Mouse (Mus musculus) lung, embryonic 16.5 days (tissue): ENCODE results near the gene Clic1. TPM values are rescaled to one million over a fixed set of nuclear protein-coding genes. Genes with fewer than 3 reads are reported as not detected.

Source experiments
- ATAC-seq: fragments of 200-750 bp; cut with Nextera tagmentation; 2 replicates; pipeline ENCODE4 v1.8.0; 2017; ENCODE audit warnings: low read depth, mild to moderate bottlenecking, moderate library complexity
- H3K27ac ChIP-seq: fragments of 300-500 bp; sonication (generic); 2 replicates; pipeline ENCODE4 v1.5.1; 2014; ENCODE audit warnings: mild to moderate bottlenecking, control low read depth, low read length
- H3K27me3 ChIP-seq: fragments of 300-500 bp; sonication (generic); 2 replicates; pipeline ENCODE4 v1.6.1; 2014; ENCODE audit warnings: low read depth, low read length, mixed read lengths; ENCODE audit not compliant: control insufficient read depth, insufficient read depth
- H3K36me3 ChIP-seq: fragments of 300-500 bp; sonication (generic); 2 replicates; pipeline ENCODE4 v1.6.1; 2014; ENCODE audit warnings: low read length; ENCODE audit not compliant: control insufficient read depth, insufficient read depth
- H3K4me1 ChIP-seq: fragments of 300-500 bp; sonication (generic); replicated peaks from 2 replicates; pipeline ENCODE4 v1.6.1; 2014; ENCODE audit warnings: low read length, mixed read lengths; ENCODE audit not compliant: control insufficient read depth, insufficient read depth
- H3K4me2 ChIP-seq: fragments of 300-500 bp; sonication (generic); 2 replicates; pipeline ENCODE4 v1.6.1; 2014; ENCODE audit warnings: low read depth, low read length, control low read depth
- H3K4me3 ChIP-seq: fragments of 300-500 bp; sonication (generic); 2 replicates; pipeline ENCODE4 v1.5.1; 2014; ENCODE audit warnings: mild to moderate bottlenecking, low read length, control low read depth
- H3K9ac ChIP-seq: fragments of 300-500 bp; sonication (generic); 2 replicates; pipeline ENCODE4 v1.6.1; 2014; ENCODE audit warnings: low read length, control low read depth
- H3K9me3 ChIP-seq: fragments of 300-500 bp; sonication (generic); 2 replicates; pipeline ENCODE4 v1.6.1; 2016; ENCODE audit warnings: low read length; ENCODE audit not compliant: control insufficient read depth
- WGBS: fragments of 180-500 bp; shearing (Covaris S2); extraction: QIAGEN DNeasy Blood & Tissue Kit; methylation state at CpG from one replicate; pipeline ENCODE4 v1.1.7; 2014; 5-methylcytosine and 5-hydroxymethylcytosine counted together
- polyA plus RNA-seq: library from polyadenylated mRNA; unstranded; fragments of >200 nt; fragmentation: Nextera tagmentation; extraction: Ambion mirVana; gene quantifications from 2 replicates; pipeline ENCODE4 v1.2.1, GENCODE M21; 2015

The Clic1 gene
- polyA plus RNA-seq, 1 experiment from 2014 or later, result 298 TPM

DNA sequence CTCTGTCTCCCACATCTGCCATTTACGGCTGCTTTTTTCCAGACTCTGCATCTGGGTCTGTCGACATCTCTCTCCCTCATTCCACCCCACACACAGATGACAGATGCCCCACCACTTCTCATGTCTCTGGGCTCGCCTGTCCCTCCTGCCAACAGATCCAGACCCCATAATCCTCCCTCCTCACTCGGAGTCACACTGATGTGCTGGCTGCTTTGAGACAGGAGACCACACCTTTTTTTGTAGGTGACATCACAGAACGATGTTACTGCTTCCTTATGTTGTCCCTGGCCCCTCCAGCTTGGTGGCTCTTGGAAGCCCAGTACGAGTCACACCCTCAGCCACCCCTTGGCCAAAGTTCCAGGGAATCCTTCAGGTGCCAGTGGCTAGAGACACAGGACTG is 30.5 kb downstream of the Clic1 start:
- Histone ChIP-seq H3K27ac (no peak overlapping the region), H3K4me3 (no peak overlapping the region), H3K9me3 (no peaks in the 10 kb centered on the region), H3K9ac (no peak overlapping the region), H3K4me2 (no peak overlapping the region), H3K27me3 (peaks cover 2% of the 10 kb centered on the region; the same call in 1 of the 2 replicates), H3K36me3 (no peaks in the 10 kb centered on the region), H3K4me1 (peaks cover 7% of the 10 kb centered on the region; the same call in 1 of the 2 replicates)
- ATAC-seq, result no peak
- whole genome bisulfite sequencing, result 50% methylated on average over 6 of the region's 6 CpGs

GRCm38 (mm10) chr17:35080710-35081109 is 30.9 kb downstream of the Clic1 start:
- 81% methylated on average over 4 of the region's 4 CpGs for WGBS
- Histone ChIP-seq H3K4me2 (no peak overlapping the region), H3K9ac (no peak overlapping the region), H3K9me3 (no peaks in the 10 kb centered on the region), H3K4me1 (peaks cover 7% of the 10 kb centered on the region; the same call in 1 of the 2 replicates), H3K36me3 (no peaks in the 10 kb centered on the region), H3K27ac (no peak overlapping the region), H3K27me3 (peaks cover 2% of the 10 kb centered on the region; the same call in 1 of the 2 replicates), H3K4me3 (no peak overlapping the region)
- no peak for ATAC-seq

DNA sequence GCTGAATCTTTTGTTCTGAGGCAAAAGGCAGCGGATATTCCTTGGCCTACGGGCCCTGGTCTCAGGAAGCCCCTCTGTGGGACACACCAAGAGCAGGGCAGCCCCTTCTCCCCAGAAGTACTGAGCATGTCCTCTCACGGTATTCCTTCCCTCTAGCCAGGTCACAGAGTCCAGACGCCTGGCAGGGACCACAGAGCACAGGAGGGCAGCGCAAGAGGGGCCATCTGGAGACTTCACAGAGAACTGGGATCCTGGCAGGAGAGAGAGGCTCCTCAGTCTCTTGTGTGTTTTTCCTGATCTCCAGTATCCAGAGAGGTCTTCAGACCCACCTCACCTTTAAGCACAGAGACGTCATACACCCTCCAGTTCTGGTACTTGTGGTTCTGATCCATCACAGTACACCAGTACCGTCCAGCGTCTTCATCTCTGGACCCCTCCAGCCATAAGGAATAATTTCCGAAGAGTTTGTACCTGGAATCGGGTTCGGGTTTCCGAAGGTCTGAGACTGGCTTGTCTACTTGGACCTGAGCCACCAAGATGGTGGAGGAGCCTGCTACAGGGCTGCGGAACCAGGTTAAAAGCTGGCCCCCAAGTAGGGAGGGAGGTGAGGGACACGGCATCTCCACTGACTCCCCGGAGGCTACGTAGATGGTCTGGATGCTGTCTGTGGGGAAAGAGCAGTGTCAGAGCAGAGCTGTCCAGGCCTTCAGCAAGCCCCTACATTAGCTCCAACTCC is 33.2 kb downstream of the Clic1 start:
- Histone ChIP-seq H3K36me3 (no peaks in the 10 kb centered on the region), H3K27ac (no peak overlapping the region), H3K4me3 (no peak overlapping the region), H3K4me2 (no peak overlapping the region), H3K9ac (no peak overlapping the region), H3K9me3 (no peaks in the 10 kb centered on the region), H3K27me3 (peaks cover 2% of the 10 kb centered on the region; the same call in 1 of the 2 replicates), H3K4me1 (0 out of 2 replicates have a peak, but pooled peaks cover 2% of the 10 kb centered on the region)
- 82% methylated on average over 16 of the region's 16 CpGs for WGBS
- ATAC-seq, result no peak

- H3K4me3 ChIP-seq, result no peak overlapping the region
- no peaks in the 10 kb centered on the region for H3K27me3 ChIP-seq
- H3K27ac ChIP-seq, result no peak overlapping the region
- 64% methylated on average over 3 of the region's 3 CpGs for WGBS
- no peaks in the 10 kb centered on the region for H3K9me3 ChIP-seq
- no peaks in the 10 kb centered on the region for H3K36me3 ChIP-seq
- no peaks in the 10 kb centered on the region for H3K4me1 ChIP-seq
- no peak overlapping the region for H3K4me2 ChIP-seq
- H3K9ac ChIP-seq, result no peak overlapping the region
- ATAC-seq, result no peak
Observed at GRCm38 (mm10) chr17:35083929-35084497, 34.2 kb downstream of the Clic1 start.

DNA sequence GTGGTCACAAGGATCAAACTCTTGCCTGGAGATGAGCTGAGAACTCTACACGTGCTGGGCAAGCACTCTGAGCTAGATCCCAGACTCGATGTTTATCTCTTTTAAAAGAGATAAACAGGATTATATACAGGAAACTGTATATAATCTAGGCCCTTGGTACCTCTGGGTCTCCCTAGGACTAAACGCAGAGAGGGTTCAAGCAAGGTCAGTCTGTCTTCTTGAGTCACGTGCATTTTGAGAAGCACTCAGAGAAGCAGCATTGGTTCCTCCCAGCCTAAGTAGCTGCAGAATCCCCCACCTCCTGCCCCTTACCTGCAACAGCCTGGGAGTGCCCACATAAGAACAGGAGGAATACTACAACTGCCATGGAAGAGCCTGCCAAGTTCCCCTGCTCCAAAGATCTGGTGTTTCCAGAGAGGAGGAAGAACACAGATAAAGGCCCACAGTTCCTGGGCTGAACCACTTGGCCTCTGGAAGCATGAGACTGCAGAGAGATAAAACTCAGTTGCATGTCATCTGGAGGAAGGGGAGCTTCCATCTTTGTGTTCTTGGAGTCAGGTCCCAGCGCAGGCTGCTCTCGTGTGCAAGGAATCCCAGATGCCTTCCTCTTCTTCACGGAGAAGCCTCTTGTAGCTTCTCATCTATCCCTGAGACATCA is 35.6 kb downstream of the Clic1 start, which contains the start of gene Ly6g6f:
TSS of gene Ly6g6f (minus strand) at position 403 of the 658 bp plus-strand sequence.
- ATAC-seq, result no peak
- WGBS, result 65% methylated on average over 7 of the region's 7 CpGs

GRCm38 (mm10) chr17:35088151-35088550 is 38.4 kb downstream of the Clic1 start:
- Histone ChIP-seq H3K4me1 (peaks cover 8% of the 10 kb centered on the region), H3K36me3 (peaks cover 13% of the 10 kb centered on the region), H3K4me2 (no peak overlapping the region), H3K4me3 (no peak overlapping the region), H3K27me3 (no peaks in the 10 kb centered on the region), H3K9ac (no peak overlapping the region), H3K9me3 (no peaks in the 10 kb centered on the region), H3K27ac (no peak overlapping the region)
- 25% methylated on average over 2 of the region's 2 CpGs for WGBS
- ATAC-seq, result no peak

More for the DNA sequence above, 35.6 kb downstream of the Clic1 start, which contains the start of gene Ly6g6f:
- H3K4me2 ChIP-seq, result no peak within 1 kb of the TSS
- no peak within 1 kb of the TSS for H3K27ac ChIP-seq
- H3K9ac ChIP-seq, result no peak within 1 kb of the TSS
- no peaks in the 10 kb centered on the region for H3K36me3 ChIP-seq
- no peak within 1 kb of the TSS for H3K4me3 ChIP-seq
- H3K4me1 ChIP-seq, result peaks cover 5% of the 10 kb centered on the region
- no peaks in the 10 kb centered on the region for H3K9me3 ChIP-seq
- H3K27me3 ChIP-seq, result no peaks in the 10 kb centered on the region

DNA sequence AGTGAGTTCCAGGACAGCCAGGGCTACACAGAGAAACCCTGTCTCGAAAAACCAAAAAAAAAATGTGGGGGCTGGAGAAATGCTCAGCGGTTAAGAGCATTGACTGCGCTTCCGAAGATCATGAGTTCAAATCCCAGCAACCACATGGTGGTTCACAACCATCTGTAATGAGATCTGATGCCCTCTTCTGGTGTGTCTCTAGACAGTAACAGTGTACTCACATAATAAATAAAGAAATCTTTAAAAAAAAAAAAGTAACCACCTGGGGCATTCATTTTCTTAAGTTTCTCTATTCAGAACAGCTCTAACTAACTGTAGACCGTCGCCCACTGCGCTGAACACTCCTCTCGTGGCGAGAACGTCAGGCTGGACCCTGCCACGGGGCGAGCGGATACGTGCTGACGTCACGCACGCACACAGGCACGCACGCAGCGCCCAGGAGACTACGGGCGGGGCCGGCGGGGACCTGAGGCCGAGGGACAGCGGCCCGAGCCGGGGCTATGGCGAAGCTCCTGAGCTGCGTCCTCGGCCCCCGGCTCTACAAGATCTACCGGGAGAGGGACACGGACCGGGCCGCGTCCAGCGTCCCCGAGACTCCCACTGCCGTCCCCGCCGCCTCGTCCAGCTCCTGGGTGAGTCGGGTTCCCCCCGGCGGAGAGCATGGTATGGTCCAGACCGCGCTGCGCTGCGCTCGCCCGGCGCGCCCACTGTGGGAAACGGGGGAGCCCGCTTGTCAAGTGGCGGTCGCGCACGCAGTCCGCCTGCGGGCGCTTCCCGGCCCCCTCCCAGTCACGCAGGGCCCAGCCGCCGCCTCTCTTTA is 39.3 kb downstream of the Clic1 start, which contains the start of gene Abhd16a:
TSS of gene Abhd16a (plus strand) at position 439 of the 820 bp plus-strand sequence.
- peak; percentile 99 for ATAC-seq
- Histone ChIP-seq H3K4me3 (peak within 1 kb of the TSS; percentile 74), H3K36me3 (peaks cover 15% of the 10 kb centered on the region), H3K9me3 (no peaks in the 10 kb centered on the region), H3K27me3 (no peaks in the 10 kb centered on the region), H3K9ac (peak within 1 kb of the TSS; percentile 96), H3K4me1 (peaks cover 8% of the 10 kb centered on the region), H3K27ac (peak within 1 kb of the TSS; percentile 97), H3K4me2 (peak within 1 kb of the TSS; percentile 55)
- 2% methylated on average over 67 of the region's 67 CpGs for WGBS

DNA sequence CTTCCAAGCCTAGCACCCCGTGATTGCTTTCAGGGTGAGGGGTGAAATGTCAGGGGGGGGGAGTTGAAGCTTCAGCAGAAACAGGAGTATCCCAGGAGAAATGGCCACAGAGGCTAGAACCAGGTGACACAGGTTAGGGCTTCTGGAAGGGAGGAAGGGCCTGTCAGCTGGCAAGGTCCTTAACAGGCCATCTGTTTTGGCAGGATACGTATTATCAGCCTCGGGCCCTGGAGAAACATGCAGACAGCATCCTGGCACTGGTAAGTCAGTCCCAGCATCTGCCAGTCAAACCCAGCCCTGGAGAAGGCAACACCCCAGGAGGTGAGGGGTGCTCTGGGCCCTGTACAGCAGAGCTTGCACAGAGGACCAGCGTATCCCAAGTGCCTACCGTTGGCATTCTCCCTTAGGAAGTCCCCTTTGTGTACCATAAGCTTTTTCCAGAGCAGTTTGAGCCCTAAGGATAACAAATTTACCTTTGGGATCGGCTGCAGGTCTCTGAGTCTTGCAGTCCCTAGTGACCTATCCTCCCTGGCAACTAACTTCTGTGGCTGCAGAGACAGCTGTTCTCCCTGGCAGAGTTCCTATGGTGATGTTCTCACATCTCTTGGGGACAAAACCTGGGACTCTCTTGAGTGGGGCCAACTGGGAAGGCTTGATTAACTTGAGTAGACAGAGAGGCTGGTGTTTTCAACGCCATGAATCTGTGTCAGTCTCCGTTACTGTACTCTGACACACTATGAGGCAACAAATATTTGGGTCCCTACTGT is 40.6 kb downstream of the Clic1 start:
- peaks cover 8% of the 10 kb centered on the region for H3K4me1 ChIP-seq
- peak overlapping the region; percentile 55 for H3K4me2 ChIP-seq
- ATAC-seq, result no peak
- H3K9ac ChIP-seq, result peak overlapping the region; percentile 96
- WGBS, result 62% methylated on average over 8 of the region's 8 CpGs
- H3K36me3 ChIP-seq, result peaks cover 23% of the 10 kb centered on the region
- no peaks in the 10 kb centered on the region for H3K9me3 ChIP-seq
- no peaks in the 10 kb centered on the region for H3K27me3 ChIP-seq
- peak overlapping the region; percentile 97 for H3K27ac ChIP-seq
- H3K4me3 ChIP-seq, result peak overlapping the region; percentile 74
